Mouse (Mus musculus) layer of hippocampus, adult 2 months (tissue): ENCODE measurements around the gene Kcnj6. TPM values are rescaled to one million over a fixed set of nuclear protein-coding genes. Genes with fewer than 3 reads are reported as not detected.

Source experiments
- DNase-seq, 2 experiments: peaks; one replicate each; pipeline ENCODE4 v3.0.0; 2022; ENCODE audit warnings: low spot score in 2 of 2
- H3K27ac ChIP-seq: fragments of 200-600 bp; 2 replicates; pipeline ENCODE4 v1.8.1; 2022
- H3K4me3 ChIP-seq: fragments of 200-600 bp; 2 replicates; pipeline ENCODE4 v1.8.1; 2022; ENCODE audit warnings: mild to moderate bottlenecking
- CTCF ChIP-seq: fragments of 200-600 bp; conservative IDR thresholded peaks from 2 replicates; pipeline ENCODE4 v1.8.1; 2022; ENCODE audit warnings: antibody characterized with exemption, mild to moderate bottlenecking, moderate library complexity
- total RNA-seq, 2 experiments: library from RNA; stranded (reverse); gene quantifications; 2 replicates each; pipeline ENCODE4 v1.2.3; 2021

Gene Kcnj6
- total RNA-seq, 2 experiments from 2014 or later: 128 to 133 TPM

DNA sequence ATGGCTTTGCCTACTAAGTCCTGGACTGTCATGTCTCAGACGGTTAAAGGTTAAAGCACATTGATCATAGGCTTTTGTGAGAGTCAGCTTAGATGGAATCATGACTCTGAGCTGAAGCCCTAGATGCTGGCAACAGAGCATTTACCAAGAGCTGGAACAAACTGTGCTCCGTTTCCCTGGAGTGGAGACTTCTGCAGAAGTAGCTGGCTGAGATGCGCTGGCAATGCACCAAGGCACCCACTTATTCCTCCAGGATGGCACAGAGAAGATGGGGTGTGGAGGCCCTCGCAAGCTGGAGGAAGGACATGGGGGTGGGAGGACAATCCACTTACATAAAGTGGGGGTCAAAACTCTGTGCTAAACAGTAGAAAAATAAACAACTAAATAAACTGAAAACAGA is 91.5 kb downstream of the Kcnj6 start:
- no peak for TF ChIP-seq CTCF
- Histone ChIP-seq H3K27ac (peak overlapping the region; percentile 73), H3K4me3 (no peak overlapping the region)
- peak in 1 of 2 experiments; percentile 63 for DNase-seq

DNA sequence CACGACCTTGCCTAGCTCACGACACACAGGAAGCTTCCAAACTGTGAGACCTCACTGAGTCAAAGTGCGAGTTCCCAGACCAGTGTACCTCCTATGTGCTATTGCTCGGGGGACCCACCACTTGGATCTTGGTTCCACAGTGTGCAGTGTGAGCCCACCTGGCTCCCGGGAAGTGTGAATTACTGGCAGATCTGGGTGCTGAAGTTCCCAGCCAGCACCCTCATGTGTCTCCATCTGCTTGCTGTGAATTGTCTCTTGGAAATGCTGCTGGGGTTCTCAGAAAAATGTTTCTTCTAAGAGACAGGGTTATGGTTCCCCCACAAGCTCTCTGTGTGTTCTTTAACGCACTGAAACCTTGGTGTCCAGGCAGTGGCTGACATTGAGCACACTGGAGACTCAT is 98.7 kb downstream of the Kcnj6 start:
- no peak overlapping the region for H3K4me3 ChIP-seq
- peak overlapping the region; percentile 83 for H3K27ac ChIP-seq
- peak; percentile 47 to 49 for DNase-seq
- no peak for TF ChIP-seq CTCF

DNA sequence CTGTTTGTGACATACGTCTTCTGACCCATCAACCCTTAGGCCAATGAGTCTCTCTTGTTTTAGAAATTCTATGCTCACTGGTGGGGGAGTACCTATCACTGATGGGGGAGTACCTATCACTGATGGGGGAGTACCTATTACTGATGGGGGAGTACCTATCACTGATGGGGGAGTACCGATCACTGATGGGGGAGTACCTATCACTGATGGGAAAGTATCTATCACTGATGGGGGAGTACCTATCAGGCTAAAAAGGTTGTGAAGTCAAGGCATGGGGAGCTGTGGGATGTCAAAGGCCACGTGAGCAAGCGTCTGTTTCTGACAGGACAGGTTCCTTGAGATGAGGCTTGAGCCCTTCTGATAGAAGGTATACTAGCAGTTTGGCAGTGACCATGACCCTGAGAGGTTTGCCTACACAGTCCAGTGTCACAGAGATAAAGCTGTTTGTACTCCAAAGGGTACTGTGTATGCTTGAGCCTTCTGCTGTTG is 105.3 kb downstream of the Kcnj6 start:
- no peak overlapping the region for H3K4me3 ChIP-seq
- no peak for TF ChIP-seq CTCF
- no peak overlapping the region for H3K27ac ChIP-seq
- no peak for DNase-seq

DNA sequence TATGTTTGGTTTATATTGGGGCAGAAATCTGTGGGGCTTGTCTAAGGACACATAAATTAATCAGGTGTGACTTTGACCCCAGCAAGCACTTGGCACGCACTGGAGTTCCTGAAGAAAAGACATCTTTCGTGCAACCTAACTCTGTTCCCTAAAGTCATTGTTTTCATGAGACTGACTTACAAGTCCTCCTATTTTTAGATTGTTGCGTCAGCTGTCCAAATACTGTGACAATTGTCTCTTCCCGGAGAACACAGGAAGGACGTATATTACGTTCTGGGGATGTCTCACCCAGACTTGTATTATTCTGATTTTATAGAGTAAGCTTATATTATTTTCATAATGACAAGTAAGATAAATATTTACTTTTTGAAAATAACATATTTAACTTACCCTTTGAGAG is 106.9 kb downstream of the Kcnj6 start:
- H3K4me3 ChIP-seq: no peak overlapping the region
- TF ChIP-seq CTCF: no peak
- H3K27ac ChIP-seq: peak overlapping the region; percentile 58
- no peak for DNase-seq

DNA sequence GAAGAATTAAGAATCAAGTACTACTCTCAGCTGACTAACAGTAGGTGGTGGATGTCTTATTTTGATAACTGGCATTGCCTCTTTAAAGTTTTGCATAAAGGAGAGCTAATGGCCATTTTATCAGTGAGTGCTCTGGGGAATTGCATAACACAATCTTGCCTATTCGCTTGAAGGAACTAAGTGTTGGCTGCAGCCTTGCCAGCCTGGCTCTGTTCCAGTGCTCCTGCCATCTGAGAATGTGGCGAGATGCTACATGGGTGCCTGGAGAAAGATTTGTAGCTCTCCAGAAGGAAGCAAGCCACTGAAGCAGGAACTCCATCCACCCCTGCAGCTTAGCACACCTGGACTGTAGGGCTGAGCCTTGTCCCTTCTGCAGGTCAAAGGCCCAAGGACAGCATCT is 107.4 kb downstream of the Kcnj6 start:
- Histone ChIP-seq H3K27ac (peak overlapping the region; percentile 58), H3K4me3 (no peak overlapping the region)
- DNase-seq: no peak
- TF ChIP-seq CTCF: no peak

DNA sequence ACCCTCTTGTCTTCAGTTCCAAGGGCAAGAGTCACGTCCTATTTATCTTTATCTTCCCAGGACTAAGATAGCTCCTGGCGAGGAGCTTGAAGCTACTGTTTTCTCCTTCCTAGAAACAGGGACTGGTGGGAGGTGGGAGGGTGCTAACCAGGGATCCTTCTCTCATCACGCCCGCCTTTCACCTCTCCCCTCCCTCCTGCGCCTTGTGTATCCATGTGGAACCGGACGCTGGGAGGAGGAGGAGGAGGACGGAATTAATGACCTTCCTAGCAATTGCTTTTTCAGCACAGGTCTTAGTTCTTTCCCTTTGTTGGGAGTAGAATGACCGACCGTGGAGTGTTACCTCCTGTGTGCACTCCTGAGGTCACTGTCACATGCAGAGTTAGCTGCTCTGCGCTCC is 108.9 kb downstream of the Kcnj6 start:
- no peak for DNase-seq
- no peak for TF ChIP-seq CTCF
- Histone ChIP-seq H3K27ac (no peak overlapping the region), H3K4me3 (no peak overlapping the region)

DNA sequence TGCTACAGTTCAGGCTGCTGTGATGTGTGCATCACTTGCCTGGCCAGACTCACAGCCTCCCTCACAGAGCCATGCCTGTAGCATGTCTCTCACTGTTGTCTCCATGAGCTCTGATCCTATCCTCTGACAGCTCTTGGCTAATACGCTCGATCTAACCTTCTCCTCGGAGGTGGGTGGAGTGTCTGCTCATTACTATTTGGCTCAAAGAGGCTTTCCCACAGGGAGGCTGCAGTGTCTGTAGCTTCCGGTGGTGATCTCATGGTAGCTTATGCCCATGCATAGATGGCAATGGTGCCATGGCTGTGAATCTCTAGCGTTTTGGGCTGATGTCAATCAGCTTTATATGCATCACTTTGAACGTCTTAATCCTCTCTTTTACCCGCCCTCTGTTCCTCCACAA is 111.1 kb downstream of the Kcnj6 start:
- no peak overlapping the region for H3K4me3 ChIP-seq
- TF ChIP-seq CTCF: no peak
- H3K27ac ChIP-seq: peak overlapping the region; percentile 72
- no peak for DNase-seq

DNA sequence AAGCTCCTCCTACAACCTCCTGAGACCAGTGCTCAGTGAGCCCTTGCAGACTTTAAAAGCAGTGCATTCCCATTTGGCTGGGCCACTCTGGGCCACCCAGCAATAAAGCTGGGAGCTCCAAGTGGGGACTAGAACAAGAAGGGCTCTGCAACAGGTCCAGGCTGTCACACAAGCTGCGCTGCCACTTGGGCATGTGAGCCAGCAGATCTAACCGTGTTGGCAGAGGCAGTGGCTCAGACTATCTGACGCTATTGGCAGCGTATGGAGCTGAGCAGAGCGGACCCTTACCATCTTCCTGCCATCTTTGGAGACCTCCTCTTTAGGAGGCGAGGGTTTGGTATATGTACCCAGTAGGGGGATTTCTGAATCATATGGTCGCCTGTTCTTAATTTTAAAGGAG is 112.4 kb downstream of the Kcnj6 start:
- peak overlapping the region; percentile 91 for H3K27ac ChIP-seq
- DNase-seq: peak; percentile 74 to 83
- H3K4me3 ChIP-seq: no peak overlapping the region
- TF ChIP-seq CTCF: no peak

DNA sequence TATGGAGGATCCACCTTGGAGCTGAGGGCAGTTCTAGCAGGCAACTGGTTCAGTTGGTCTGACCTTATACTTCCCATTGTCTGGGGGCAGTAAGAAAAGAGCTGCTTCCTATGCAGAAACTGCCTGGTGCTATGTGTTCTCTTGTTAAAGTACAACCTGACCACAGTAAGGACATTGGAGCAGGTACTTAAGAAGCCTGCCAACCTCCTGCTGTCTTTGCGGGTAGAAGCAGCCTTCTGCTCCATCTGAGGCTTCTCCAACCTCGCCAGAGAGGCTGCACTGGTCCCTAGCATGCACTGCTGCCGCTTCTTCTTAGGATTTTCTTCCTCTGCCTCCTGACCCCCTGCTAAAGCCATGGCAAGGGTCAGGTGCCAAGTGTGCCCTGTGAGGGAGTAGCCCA is 113.6 kb downstream of the Kcnj6 start:
- no peak for TF ChIP-seq CTCF
- Histone ChIP-seq H3K27ac (peak overlapping the region; percentile 91), H3K4me3 (no peak overlapping the region)
- DNase-seq: no peak

DNA sequence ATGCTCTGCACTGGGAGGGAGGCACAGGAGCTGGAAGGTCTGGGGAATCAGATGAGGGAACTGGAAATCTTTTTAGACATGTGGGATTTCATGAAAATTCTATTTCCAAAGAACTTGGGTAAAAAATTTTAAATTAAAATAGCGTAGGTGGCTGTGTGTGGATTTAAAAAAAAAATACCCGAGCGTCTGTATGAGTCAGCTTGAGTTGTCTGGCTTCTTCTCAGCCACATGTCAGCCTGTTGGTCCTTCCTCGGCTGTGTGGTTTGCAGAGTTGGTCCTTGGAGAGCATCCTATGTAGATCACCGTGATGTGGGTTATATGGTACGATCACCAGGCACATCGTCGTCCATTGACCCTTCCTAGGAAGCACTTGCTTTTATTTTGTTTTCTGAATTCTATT is 114.3 kb downstream of the Kcnj6 start:
- DNase-seq: peak in 1 of 2 experiments; percentile 55

DNA sequence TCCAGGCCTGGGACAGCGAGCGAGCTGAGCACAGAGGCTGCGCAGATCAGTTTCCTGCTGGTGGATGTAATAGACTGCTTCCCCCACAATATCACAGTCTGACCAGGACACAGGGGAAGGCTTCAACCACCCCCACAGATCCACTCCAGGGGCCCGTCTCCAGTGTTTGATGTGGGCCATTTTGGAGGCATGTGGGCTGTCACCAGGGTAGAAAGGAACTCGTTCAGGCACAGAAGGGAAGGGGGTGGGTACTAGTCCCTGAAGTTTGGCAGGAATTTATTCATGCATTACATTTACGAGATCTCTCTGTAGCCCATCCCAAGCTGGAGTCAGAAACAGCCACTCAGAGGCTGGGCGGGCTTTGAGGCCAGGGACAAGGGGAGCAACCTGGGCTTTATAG is 115.4 kb downstream of the Kcnj6 start:
- peak; percentile 59 to 73 for DNase-seq
- H3K4me3 ChIP-seq: no peak overlapping the region; the same call in 1 of the 2 replicates
- H3K27ac ChIP-seq: peak overlapping the region; percentile 91
- TF ChIP-seq CTCF: no peak

More for the DNA sequence above, 114.3 kb downstream of the Kcnj6 start:
- no peak for TF ChIP-seq CTCF
- Histone ChIP-seq H3K27ac (peak overlapping the region; percentile 91), H3K4me3 (no peak overlapping the region)

DNA sequence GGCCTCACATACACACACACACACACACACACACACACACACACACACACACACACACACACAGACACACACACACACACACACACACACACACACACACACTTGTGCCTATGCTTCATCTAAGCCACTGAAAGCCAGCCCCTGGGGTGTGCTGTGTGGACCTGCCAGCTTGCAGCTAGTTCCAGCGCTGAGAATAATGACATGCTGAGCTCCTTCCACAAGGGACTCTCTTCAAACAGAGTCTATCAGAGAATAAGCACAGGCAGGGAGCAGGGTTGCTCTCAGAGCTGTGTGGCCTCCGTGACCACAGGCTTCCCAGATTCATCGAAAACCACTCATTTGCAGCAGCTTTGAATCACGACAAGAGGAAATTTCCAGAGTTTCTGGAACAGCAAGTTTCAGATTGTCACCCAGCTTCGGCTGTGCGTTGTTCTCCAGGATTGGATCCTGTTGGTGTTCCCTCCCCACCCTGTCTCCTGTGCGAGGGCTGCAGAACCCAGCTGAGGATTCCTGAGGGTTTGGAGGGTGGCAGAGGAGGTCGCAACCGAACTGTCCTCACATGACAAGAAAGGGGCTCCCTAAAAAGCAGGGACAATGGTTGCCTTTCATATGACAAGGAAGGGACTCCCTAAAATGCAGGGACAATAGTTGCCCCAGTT is 124.8 kb downstream of the Kcnj6 start:
- no peak for DNase-seq
- TF ChIP-seq CTCF: 0 out of 2 replicates have a peak, but pooled peaks have one; percentile 18
- Histone ChIP-seq H3K27ac (peak overlapping the region; percentile 65; the same call in 1 of the 2 replicates), H3K4me3 (no peak overlapping the region)

DNA sequence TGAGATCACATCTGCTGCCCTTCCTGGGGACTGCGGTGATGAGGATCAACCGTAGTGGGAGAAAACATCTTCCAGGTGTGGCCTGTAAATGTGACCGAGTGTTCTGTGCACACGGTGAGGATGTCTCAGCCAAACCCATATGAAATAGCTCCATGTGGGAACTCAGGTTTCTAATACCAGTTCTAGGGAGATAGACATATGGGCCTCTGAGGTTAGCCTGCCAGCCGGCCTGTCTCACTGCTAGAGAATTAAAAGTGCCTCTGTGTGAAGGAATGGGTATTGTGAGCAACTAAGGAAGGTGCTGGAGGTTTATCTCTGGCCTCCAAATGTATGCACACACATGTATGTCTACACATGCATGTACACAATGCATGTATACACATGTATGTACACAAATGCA is 129.1 kb downstream of the Kcnj6 start:
- DNase-seq: no peak
- Histone ChIP-seq H3K4me3 (no peak overlapping the region), H3K27ac (peak overlapping the region; percentile 68)
- TF ChIP-seq CTCF: no peak

DNA sequence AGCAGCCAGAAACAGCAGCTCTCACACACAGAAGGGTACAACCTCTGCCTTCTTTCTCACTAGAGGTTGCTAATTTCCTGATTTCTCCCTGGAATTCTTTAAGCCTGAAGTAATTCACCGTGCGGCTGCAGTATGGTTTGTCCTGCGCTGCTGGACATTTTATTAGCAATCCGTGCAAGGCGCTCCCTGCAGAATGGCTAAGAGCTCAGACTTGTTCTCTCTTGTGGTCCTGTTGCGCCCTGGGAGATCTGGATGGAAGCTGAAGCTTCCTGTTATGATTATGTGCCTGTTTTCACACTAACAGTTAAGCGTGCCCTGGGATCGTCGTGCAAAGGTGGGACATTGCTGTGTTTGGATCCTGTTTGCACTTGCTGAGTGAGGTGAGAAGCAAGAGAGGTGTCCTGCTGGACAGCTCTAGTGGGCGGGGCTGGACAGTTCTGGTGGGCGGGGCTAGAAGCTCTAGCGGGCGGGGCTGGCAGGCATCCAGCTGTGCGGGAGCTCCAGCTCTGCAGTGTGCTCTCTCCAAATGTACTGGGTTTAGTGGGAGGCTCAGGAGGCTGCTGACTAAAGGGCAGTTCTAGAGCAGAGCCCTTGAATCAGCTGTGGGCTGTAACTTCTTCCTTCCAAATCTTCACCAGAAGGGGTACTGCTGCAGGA is 131.1 kb downstream of the Kcnj6 start:
- no peak for TF ChIP-seq CTCF
- no peak overlapping the region for H3K4me3 ChIP-seq

More for the DNA sequence above, 131.1 kb downstream of the Kcnj6 start:
- DNase-seq: no peak
- H3K27ac ChIP-seq: peak overlapping the region; percentile 2; the same call in 1 of the 2 replicates
